Mouse (Mus musculus) megakaryocyte progenitor cell, adult 5-6 weeks (primary cell): ENCODE data around the gene Chmp2a. TPM values are rescaled to one million over a fixed set of nuclear protein-coding genes. Genes with fewer than 3 reads are reported as not detected.
A peak's percentile ranks its signal among the peaks of the same experiment; 100 is the strongest.

Source experiments
- ATAC-seq: replicated peaks from 2 replicates; pipeline ENCODE4 v1.8.0; 2016; ENCODE audit warnings: mild to moderate bottlenecking, moderate TSS enrichment, inconsistent platforms; ENCODE audit not compliant: poor library complexity
- total RNA-seq, 2 experiments: library from RNA; stranded (forward) in 1 of 2; stranded (reverse) in 1 of 2; fragments of 157-497, 149-512 nt in 1 of 2; fragments of 200-1000 nt in 1 of 2; gene quantifications; 2 replicates each; pipeline versions ENCODE4 v1.2.3 to v1.2.4; 2015 to 2017

Gene Chmp2a
- total RNA-seq, 2 experiments from 2014 or later: 145 to 203 TPM

- no peak for ATAC-seq
Observed at GRCm38 (mm10) chr7:13006011-13006410, 28.6 kb downstream of the Chmp2a start.

DNA sequence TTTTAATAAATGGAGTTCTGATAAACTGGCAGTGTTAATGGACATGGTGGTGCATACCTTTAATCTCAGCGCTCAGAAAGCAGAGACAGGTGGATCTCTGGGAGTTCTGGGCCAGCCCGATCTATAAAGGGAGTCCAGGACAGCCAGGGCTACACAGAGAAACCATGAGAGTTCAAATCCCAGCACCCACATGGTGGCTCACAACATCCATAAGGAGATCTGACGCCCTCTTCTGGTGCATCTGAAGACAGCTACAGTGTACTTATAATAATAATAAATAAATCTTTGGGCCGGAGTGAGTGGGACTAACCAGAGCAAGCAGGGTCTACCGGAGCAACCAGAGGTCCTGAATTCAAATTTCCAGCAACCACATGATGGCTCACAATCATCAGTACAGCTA is 31.2 kb downstream of the Chmp2a start:
- no peak for ATAC-seq

DNA sequence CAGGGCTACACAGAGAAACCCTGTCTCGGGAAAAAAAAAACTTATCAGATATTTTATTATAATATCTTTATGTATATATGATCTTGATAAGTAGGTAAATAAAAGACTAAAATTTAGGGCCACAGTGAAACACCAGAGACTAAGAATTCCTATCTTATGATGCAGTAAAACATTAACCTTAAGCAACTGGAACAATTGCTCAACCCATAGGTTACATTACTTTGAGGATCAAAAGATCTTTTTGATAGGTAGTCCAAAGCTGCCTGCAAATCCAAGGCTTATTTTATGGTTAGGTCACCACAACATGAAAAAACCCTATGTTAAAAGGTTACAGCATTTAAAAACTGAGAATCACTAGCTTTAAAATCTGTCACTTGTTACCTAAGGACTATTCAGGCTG is 33.0 kb downstream of the Chmp2a start:
- no peak for ATAC-seq

DNA sequence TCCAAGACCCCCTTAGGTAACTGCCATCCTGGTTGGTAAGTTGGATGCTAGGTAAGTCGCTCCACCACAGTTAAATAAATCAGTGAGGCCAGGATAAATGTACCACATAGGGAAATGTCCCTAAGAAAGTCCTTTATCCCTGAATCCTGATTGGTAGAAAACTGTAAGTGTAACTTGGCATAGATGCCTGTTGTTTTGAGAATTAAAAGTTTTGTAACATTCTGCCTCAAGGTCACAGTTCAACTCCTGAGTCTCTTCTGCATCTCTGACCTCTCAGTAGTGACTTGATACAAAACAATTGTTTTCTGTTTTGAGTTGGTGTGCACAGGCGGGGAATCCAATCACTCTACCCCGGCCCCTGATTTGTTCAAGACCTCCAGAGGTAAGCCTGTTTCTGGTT is 35.8 kb downstream of the Chmp2a start, which contains the start of gene Trim28:
Gene Trim28 (plus strand): TSS at position 264 of the 400 bp plus-strand sequence.
- ATAC-seq: no peak

DNA sequence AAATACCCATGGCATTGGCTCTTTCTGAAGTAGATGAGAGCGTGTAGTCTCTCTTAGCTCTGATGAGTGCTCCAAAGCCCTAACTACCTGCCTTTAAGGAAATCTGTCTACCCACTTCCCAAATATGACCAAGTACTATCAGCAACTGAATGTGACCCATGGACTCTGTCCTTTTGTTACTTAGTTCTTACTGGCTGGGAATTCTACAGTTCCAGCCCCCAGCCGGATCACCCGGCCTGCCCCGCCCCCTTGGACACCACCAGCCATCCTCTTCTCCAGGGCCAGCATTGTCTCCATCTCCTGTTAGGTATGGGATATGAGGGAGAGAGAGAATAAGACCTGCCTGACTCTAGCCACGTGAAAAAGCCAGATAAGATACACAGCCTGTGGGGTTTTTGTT is 36.6 kb downstream of the Chmp2a start, which contains the start of gene Slc27a5:
Gene Slc27a5 (minus strand): TSS at position 140 of the 400 bp plus-strand sequence.
- no peak for ATAC-seq

- ATAC-seq: no peak
Observed at GRCm38 (mm10) chr7:12997230-12997629, 37.4 kb downstream of the Chmp2a start.

- no peak for ATAC-seq
Observed at GRCm38 (mm10) chr7:12995862-12996261, 38.7 kb downstream of the Chmp2a start.

- ATAC-seq: no peak
Observed at GRCm38 (mm10) chr7:12993148-12993547, 41.5 kb downstream of the Chmp2a start.

DNA sequence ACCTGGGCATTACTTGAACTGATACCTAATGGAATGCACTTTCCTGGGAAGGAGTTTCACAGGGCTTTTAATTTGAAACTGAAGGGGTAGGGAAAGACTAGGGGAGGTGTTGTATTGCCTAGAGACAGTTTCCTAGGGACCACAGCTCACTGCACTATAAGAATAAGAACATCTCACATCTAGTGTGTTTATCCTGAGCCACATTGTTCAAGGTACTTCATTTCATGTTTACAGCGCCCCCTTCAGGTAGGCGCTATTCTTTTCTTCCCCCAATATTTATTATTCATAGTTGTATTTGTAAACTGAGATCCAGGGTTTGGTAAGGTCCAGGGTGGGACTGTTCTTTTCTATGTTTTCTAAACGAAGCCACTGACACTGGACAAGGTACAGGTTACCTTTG is 42.4 kb downstream of the Chmp2a start:
- peak; percentile 77 for ATAC-seq

GRCm38 (mm10) chr7:12987409-12988189 is 47.0 kb downstream of the Chmp2a start:
- peak; percentile 24; the same call in 1 of the 2 replicates for ATAC-seq

DNA sequence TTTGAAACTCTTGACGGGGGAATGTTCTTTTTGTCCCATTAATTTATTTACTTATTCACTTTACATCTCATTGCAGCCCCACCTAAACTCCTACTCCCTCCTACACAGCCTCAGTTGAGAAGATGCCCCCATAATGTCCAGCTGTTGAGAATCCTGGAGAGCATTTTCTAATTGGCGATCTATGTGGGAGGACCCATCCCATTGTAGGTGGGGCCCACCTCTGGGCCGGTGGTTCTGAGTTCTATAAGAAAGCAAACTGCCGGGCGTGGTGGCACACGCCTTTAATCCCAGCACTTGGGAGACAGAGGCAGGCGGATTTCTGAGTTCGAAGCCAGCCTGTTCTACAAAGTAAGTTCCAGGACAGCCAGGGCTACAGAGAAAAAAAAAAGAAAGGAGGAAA is 47.7 kb downstream of the Chmp2a start:
- ATAC-seq: no peak

DNA sequence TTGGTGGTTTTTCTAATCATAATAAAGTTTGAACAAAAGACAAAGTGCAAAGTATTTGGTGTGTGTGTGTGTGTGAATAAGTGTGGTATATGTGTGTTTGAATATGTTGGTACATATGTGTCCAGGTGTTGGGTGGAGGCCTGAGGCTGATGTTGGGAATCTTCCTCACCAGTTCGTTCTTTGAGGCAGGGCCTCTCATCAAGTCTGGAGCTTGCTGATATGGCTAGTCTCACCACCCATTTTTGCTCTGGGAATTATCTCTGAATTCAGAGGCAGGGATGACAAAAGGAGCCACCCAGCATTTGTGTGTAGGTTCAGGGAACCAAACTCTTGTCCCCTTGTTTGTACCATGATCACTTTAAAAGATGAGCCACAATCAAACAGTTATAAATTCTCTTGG is 48.9 kb downstream of the Chmp2a start:
- peak; percentile 24; the same call in 1 of the 2 replicates for ATAC-seq

Other genes with a start within 250 kb of the Chmp2a start
- 0.95 and 2.0 TPM in 2 replicates for gene Zscan18, start 231.2 kb downstream of the Chmp2a start, total RNA-seq (2015)
- 1.1 and 1.7 TPM in 2 replicates for gene Zscan18, start 231.2 kb downstream of the Chmp2a start, total RNA-seq (2017)
- 6.5 and 7.5 TPM in 2 replicates for gene Zfp329, start 215.9 kb downstream of the Chmp2a start, total RNA-seq (2015)
- 6.2 and 7.8 TPM in 2 replicates for gene Zfp329, start 215.9 kb downstream of the Chmp2a start, total RNA-seq (2017)
- gene Zfp110, start 200.0 kb downstream of the Chmp2a start, total RNA-seq (2015): 26.4 and 30.9 TPM in 2 replicates
- 31.2 and 36.8 TPM in 2 replicates for gene Zfp110, start 200.0 kb downstream of the Chmp2a start, total RNA-seq (2017)
- gene Zfp128, start 153.6 kb downstream of the Chmp2a start, total RNA-seq (2015): 3.2 and 5.9 TPM in 2 replicates
- gene Zfp128, start 153.6 kb downstream of the Chmp2a start, total RNA-seq (2017): 2.0 and 2.7 TPM in 2 replicates
- 20.6 and 22.2 TPM in 2 replicates for gene Zscan22, start 137.0 kb downstream of the Chmp2a start, total RNA-seq (2015)
- gene Zscan22, start 137.0 kb downstream of the Chmp2a start, total RNA-seq (2017): 6.4 and 8.2 TPM in 2 replicates
- gene Rps5, start 112.5 kb downstream of the Chmp2a start, total RNA-seq (2015): 3,071 and 3,115 TPM in 2 replicates
- gene Rps5, start 112.5 kb downstream of the Chmp2a start, total RNA-seq (2017): 1,264 and 1,790 TPM in 2 replicates
- 0.76 and 1.0 TPM in 2 replicates for gene Rnf225, start 107.4 kb downstream of the Chmp2a start, total RNA-seq (2015)
- gene Rnf225, start 107.4 kb downstream of the Chmp2a start, total RNA-seq (2017): 0.57 and 0.62 TPM in 2 replicates
- gene Zfp324, start 69.0 kb downstream of the Chmp2a start, total RNA-seq (2015): 3.9 and 4.0 TPM in 2 replicates
- 6.5 and 8.5 TPM in 2 replicates for gene Zfp324, start 69.0 kb downstream of the Chmp2a start, total RNA-seq (2017)
- gene Zfp446, start 57.0 kb downstream of the Chmp2a start, total RNA-seq (2015): 3.1 and 4.4 TPM in 2 replicates
- 2.6 and 3.3 TPM in 2 replicates for gene Zfp446, start 57.0 kb downstream of the Chmp2a start, total RNA-seq (2017)
- gene Slc27a5, start 36.6 kb downstream of the Chmp2a start, total RNA-seq (2015): not detected in 2 replicates
- not detected in 2 replicates for gene Slc27a5, start 36.6 kb downstream of the Chmp2a start, total RNA-seq (2017)
- gene Trim28, start 35.7 kb downstream of the Chmp2a start, total RNA-seq (2015): 389 and 409 TPM in 2 replicates
- gene Trim28, start 35.7 kb downstream of the Chmp2a start, total RNA-seq (2017): 506 and 507 TPM in 2 replicates
- 11.4 and 13.8 TPM in 2 replicates for gene Zbtb45, start 24.8 kb downstream of the Chmp2a start, total RNA-seq (2015)
- gene Zbtb45, start 24.8 kb downstream of the Chmp2a start, total RNA-seq (2017): 7.8 and 9.8 TPM in 2 replicates
- 150 and 160 TPM in 2 replicates for gene Ube2m, start 3.5 kb upstream of the Chmp2a start, total RNA-seq (2015)
- gene Ube2m, start 3.5 kb upstream of the Chmp2a start, total RNA-seq (2017): 123 and 179 TPM in 2 replicates
- gene Mzf1, start 20.0 kb upstream of the Chmp2a start, total RNA-seq (2015): 0.37 and 1.1 TPM in 2 replicates
- gene Mzf1, start 20.0 kb upstream of the Chmp2a start, total RNA-seq (2017): 0.25 and 1.1 TPM in 2 replicates
- gene Vmn1r85, start 60.4 kb upstream of the Chmp2a start, total RNA-seq (2015): not detected in 2 replicates
- not detected in 2 replicates for gene Vmn1r85, start 60.4 kb upstream of the Chmp2a start, total RNA-seq (2017)
- not detected in 2 replicates for gene Vmn1r86, start 85.1 kb upstream of the Chmp2a start, total RNA-seq (2015)
- not detected in 2 replicates for gene Vmn1r86, start 85.1 kb upstream of the Chmp2a start, total RNA-seq (2017)
- not detected in 2 replicates for gene Vmn1r87, start 105.3 kb upstream of the Chmp2a start, total RNA-seq (2015)
- gene Vmn1r87, start 105.3 kb upstream of the Chmp2a start, total RNA-seq (2017): not detected in 2 replicates
- 0.02 and 0.12 TPM in 2 replicates for gene Vmn1r88, start 124.8 kb upstream of the Chmp2a start, total RNA-seq (2015)
- gene Vmn1r88, start 124.8 kb upstream of the Chmp2a start, total RNA-seq (2017): under 0.01 TPM in 1 of 2 replicates, not detected in the other
- not detected in 2 replicates for gene Vmn1r89, start 178.2 kb upstream of the Chmp2a start, total RNA-seq (2015)
- not detected in 2 replicates for gene Vmn1r89, start 178.2 kb upstream of the Chmp2a start, total RNA-seq (2017)
- 113 and 128 TPM in 2 replicates for gene Lig1, start 242.5 kb upstream of the Chmp2a start, total RNA-seq (2015)
- gene Lig1, start 242.5 kb upstream of the Chmp2a start, total RNA-seq (2017): 76.5 and 96.9 TPM in 2 replicates
- 2.4 and 3.2 TPM in 2 replicates for gene Zswim9, start 243.9 kb upstream of the Chmp2a start, total RNA-seq (2015)
- gene Zswim9, start 243.9 kb upstream of the Chmp2a start, total RNA-seq (2017): 3.4 and 4.7 TPM in 2 replicates